Mouse (Mus musculus): ENCODE data around the gene Olfr55.
"Not testable (repeated sequence)": the region's sequence is repeated elsewhere in the genome, so short reads cannot be mapped to it uniquely, and the experiment has no call there.

The Olfr55 gene

GRCm38 (mm10) chr17:33168147-33168546 lies at the start of gene Olfr55:
Gene Olfr55, plus strand, starts transcription at chr17:33168447.
- not testable (repeated sequence) for DNase-seq (ENCODE audit: low read depth in 2 of 2, low spot score in 2 of 2)

- DNase-seq (ENCODE audit: low read depth in 2 of 2, low spot score in 2 of 2): no peak
Observed at GRCm38 (mm10) chr17:33124546-33124945, 43.7 kb upstream of the Olfr55 start.

- DNase-seq (ENCODE audit: low read depth in 2 of 2, low spot score in 2 of 2): no peak
Observed at GRCm38 (mm10) chr17:33126257-33126656, 42.0 kb upstream of the Olfr55 start.

GRCm38 (mm10) chr17:33139261-33139820 lies 28.9 kb upstream of the Olfr55 start, which contains the start of gene Morc2b:
Gene Morc2b, minus strand, starts transcription at chr17:33139683.
- DNase-seq (ENCODE audit: low read depth in 2 of 2, low spot score in 2 of 2): no peak

GRCm38 (mm10) chr17:33191002-33191401 lies 22.8 kb downstream of the Olfr55 start, which contains the start of gene Olfr239:
Gene Olfr239, plus strand, starts transcription at chr17:33191302.
- not testable (repeated sequence) for DNase-seq (ENCODE audit: low read depth in 2 of 2, low spot score in 2 of 2)

- DNase-seq (ENCODE audit: low read depth in 2 of 2, low spot score in 2 of 2): no peak
Observed at GRCm38 (mm10) chr17:33221590-33221989, 53.3 kb downstream of the Olfr55 start, which contains the start of gene Olfr1564. Gene Olfr1564, minus strand, starts transcription at chr17:33221690.

Measured in CD8-positive naive resting alpha-beta T cell, adult 2 months (primary cell).